Comparison of ENCODE assay signal across 8 mouse cellular contexts in the genomic region with DNA sequence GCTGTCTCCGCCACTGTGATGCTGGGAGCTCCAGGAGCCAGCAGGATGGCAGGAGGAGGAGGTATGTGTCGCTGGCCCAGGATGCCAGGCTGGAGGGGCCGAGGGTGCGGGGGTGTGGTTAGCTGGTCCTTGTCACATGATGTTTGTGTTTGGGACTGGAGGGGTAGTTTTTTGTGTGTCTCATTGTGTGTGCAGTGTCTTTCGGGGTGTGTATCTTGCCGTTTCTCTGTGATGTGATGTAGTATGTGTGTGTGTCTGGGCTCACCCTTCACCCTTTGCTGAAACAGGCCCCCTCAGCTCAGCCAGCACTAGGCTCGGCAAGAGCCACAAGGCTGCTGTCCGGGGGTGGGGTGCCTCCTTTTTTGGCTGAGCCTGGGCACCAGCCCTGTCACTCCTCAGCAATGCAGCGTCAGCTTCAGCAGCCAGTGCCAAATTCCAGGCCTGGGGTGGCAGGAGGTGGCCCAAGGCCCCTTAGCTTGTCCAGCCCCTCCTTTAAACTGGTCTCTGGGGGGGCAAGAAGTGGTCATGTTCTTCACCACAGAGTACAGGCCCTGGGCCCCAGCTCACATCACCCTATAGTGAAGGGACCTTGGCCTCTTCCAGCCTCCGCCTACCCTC. TPM values are rescaled to one million over a fixed set of nuclear protein-coding genes. Genes with fewer than 3 reads are reported as not detected.
A peak's percentile ranks its signal among the peaks of the same experiment; 100 is the strongest.
DNase-seq lines count a peak whose midpoint lies in the region; ATAC-seq and TF ChIP-seq lines count a peak whose summit lies in the region.

No protein-coding gene starts in this region.

- DNase-seq in kidney, adult 2 months, result no peak
- no peak for DNase-seq in kidney, adult 18-20 months
- peak; percentile 44 for DNase-seq in MN1 (ENCODE audit: low spot score)
- peak; percentile 60 for DNase-seq in heart, postnatal 25 days (ENCODE audit: low spot score)
- peak; percentile 56 for DNase-seq in lung, embryonic 14.5 days

- intact Hi-C loops in heart, postnatal 25 days (cut with DNase I), result no loop called here

- no peaks in the 10 kb centered on the region for H3K27me3 ChIP-seq in kidney, adult 2 months (replicated peaks; ENCODE audit: control insufficient read depth, insufficient read depth, low read length)
- no peaks in the 10 kb centered on the region for H3K27me3 ChIP-seq in embryonic facial prominence, embryonic 12.5 days
- H3K27me3 ChIP-seq in lung, embryonic 14.5 days (ENCODE audit: insufficient read depth, low read length), result no peaks in the 10 kb centered on the region
- H3K27me3 ChIP-seq in stomach, embryonic 16.5 days (ENCODE audit: control insufficient read depth, insufficient read depth, low read length), result no peaks in the 10 kb centered on the region

- ATAC-seq in embryonic facial prominence, embryonic 12.5 days (ENCODE audit: insufficient number of reproducible peaks, insufficient read depth, low FRiP score, low TSS enrichment), result no peak
- peak; percentile 43 for ATAC-seq in lung, embryonic 14.5 days (ENCODE audit: insufficient read depth)
- peak; percentile 8; the same call in 1 of the 2 replicates for ATAC-seq in stomach, embryonic 16.5 days (ENCODE audit: insufficient read depth, low FRiP score)
- no peak for ATAC-seq in granulocyte monocyte progenitor cell, adult 5-6 weeks (replicated peaks; ENCODE audit: poor library complexity, severe bottlenecking)

- no peak for TF ChIP-seq CTCF in kidney, adult 2 months (conservative IDR thresholded peaks at IDR 0.05; ENCODE audit: insufficient read depth, insufficient read length, low read depth, low read length)
- TF ChIP-seq CTCF in lung, embryonic 14.5 days (IDR thresholded peaks at IDR 0.05; ENCODE audit: low read depth), result no peak

- TF ChIP-seq POLR2A in kidney, adult 2 months (IDR thresholded peaks at IDR 0.05; ENCODE audit: low read depth, low read length), result no peak

- peak overlapping the region; percentile 54 for H3K4me3 ChIP-seq in kidney, adult 2 months (ENCODE audit: insufficient read depth, low read depth, low read length)
- peak overlapping the region; percentile 45 for H3K4me3 ChIP-seq in embryonic facial prominence, embryonic 12.5 days
- H3K4me3 ChIP-seq in lung, embryonic 14.5 days (ENCODE audit: low read depth, low read length), result peak overlapping the region; percentile 34
- peak overlapping the region; percentile 49 for H3K4me3 ChIP-seq in stomach, embryonic 16.5 days (replicated peaks; ENCODE audit: low read length)

- H3K4me1 ChIP-seq in kidney, adult 2 months (ENCODE audit: control insufficient read depth, insufficient read depth, low read length), result peaks cover 10% of the 10 kb centered on the region
- peaks cover 32% of the 10 kb centered on the region for H3K4me1 ChIP-seq in embryonic facial prominence, embryonic 12.5 days
- H3K4me1 ChIP-seq in lung, embryonic 14.5 days (ENCODE audit: insufficient read depth), result peaks cover 16% of the 10 kb centered on the region
- H3K4me1 ChIP-seq in stomach, embryonic 16.5 days (ENCODE audit: control insufficient read depth, insufficient read depth, low read length), result peaks cover 38% of the 10 kb centered on the region

- no peaks in the 10 kb centered on the region for H3K36me3 ChIP-seq in kidney, adult 2 months (ENCODE audit: control insufficient read depth, insufficient read depth, low read length)
- H3K36me3 ChIP-seq in embryonic facial prominence, embryonic 12.5 days, result peaks cover 77% of the 10 kb centered on the region
- H3K36me3 ChIP-seq in lung, embryonic 14.5 days (ENCODE audit: insufficient read depth), result peaks cover 87% of the 10 kb centered on the region
- H3K36me3 ChIP-seq in stomach, embryonic 16.5 days (ENCODE audit: control insufficient read depth, insufficient read depth, low read length), result 0 out of 2 replicates have a peak, but pooled peaks cover 14% of the 10 kb centered on the region

- H3K9ac ChIP-seq in embryonic facial prominence, embryonic 12.5 days, result peak overlapping the region; percentile 51
- H3K9ac ChIP-seq in lung, embryonic 14.5 days, result peak overlapping the region; percentile 38; the same call in 1 of the 2 replicates
- peak overlapping the region; percentile 74 for H3K9ac ChIP-seq in stomach, embryonic 16.5 days (ENCODE audit: low read length)

- peak overlapping the region; percentile 80 for H3K27ac ChIP-seq in kidney, adult 2 months (ENCODE audit: insufficient read depth, low read depth, low read length)
- peak overlapping the region; percentile 81 for H3K27ac ChIP-seq in embryonic facial prominence, embryonic 12.5 days
- peak overlapping the region; percentile 85 for H3K27ac ChIP-seq in lung, embryonic 14.5 days (ENCODE audit: low read depth)
- H3K27ac ChIP-seq in stomach, embryonic 16.5 days (ENCODE audit: low read length), result peak overlapping the region; percentile 79

- 43% methylated on average over 10 of the region's 10 CpGs for WGBS in kidney, adult 2 months
- 28% methylated on average over 10 of the region's 10 CpGs for WGBS in embryonic facial prominence, embryonic 12.5 days
- 20% methylated on average over 10 of the region's 10 CpGs for WGBS in lung, embryonic 14.5 days
- WGBS in stomach, embryonic 16.5 days, result 25% methylated on average over 10 of the region's 10 CpGs

- H3K4me2 ChIP-seq in embryonic facial prominence, embryonic 12.5 days (replicated peaks), result peak overlapping the region; percentile 56
- peak overlapping the region; percentile 67 for H3K4me2 ChIP-seq in lung, embryonic 14.5 days
- peak overlapping the region; percentile 61 for H3K4me2 ChIP-seq in stomach, embryonic 16.5 days (ENCODE audit: low read depth, low read length)

- no peaks in the 10 kb centered on the region for H3K9me3 ChIP-seq in embryonic facial prominence, embryonic 12.5 days
- H3K9me3 ChIP-seq in lung, embryonic 14.5 days (ENCODE audit: low read depth, low read length), result no peaks in the 10 kb centered on the region
- H3K9me3 ChIP-seq in stomach, embryonic 16.5 days (replicated peaks; ENCODE audit: control insufficient read depth, low read length), result no peaks in the 10 kb centered on the region

RNA-seq across cellular contexts. Expression of a gene that starts 35.1 kb away (rescaled TPM):
- polyA plus RNA-seq in kidney, adult 2 months (2012; rRNA removed), result 14.9 and 17.1 TPM in 2 replicates
- 8.5 and 10.1 TPM in 2 replicates for polyA plus RNA-seq in embryonic facial prominence, embryonic 12.5 days (2016; fragmentation: Nextera tagmentation; extraction: Ambion mirVana)
- 10 to 100 TPM; 14.8 to 19.4 TPM for total RNA-seq in heart, postnatal 25 days (2021)
- polyA plus RNA-seq in lung, embryonic 14.5 days (2014; fragmentation: Nextera tagmentation; extraction: Ambion mirVana), result 7.0 and 7.9 TPM in 2 replicates
- polyA plus RNA-seq in stomach, embryonic 16.5 days (2015; fragmentation: Nextera tagmentation; extraction: Ambion mirVana), result 4.4 and 4.8 TPM in 2 replicates
- total RNA-seq in granulocyte monocyte progenitor cell, adult 5-6 weeks (2014; fragmentation: Nextera tagmentation), result 9.7 and 13.0 TPM in 2 replicates
- total RNA-seq in granulocyte monocyte progenitor cell, adult 5-6 weeks (2017), result 3.4 and 4.0 TPM in 2 replicates

RNA-seq across cellular contexts. Expression of a gene that starts 49.7 kb away (rescaled TPM):
- polyA plus RNA-seq in kidney, adult 2 months (2012; rRNA removed), result not detected in 2 replicates
- polyA plus RNA-seq in embryonic facial prominence, embryonic 12.5 days (2016; fragmentation: Nextera tagmentation; extraction: Ambion mirVana), result 1.1 and 1.4 TPM in 2 replicates
- not detected for total RNA-seq in heart, postnatal 25 days (2021)
- polyA plus RNA-seq in lung, embryonic 14.5 days (2014; fragmentation: Nextera tagmentation; extraction: Ambion mirVana), result 0.13 and 0.23 TPM in 2 replicates
- 0.80 and 0.90 TPM in 2 replicates for polyA plus RNA-seq in stomach, embryonic 16.5 days (2015; fragmentation: Nextera tagmentation; extraction: Ambion mirVana)
- not detected in 2 replicates for total RNA-seq in granulocyte monocyte progenitor cell, adult 5-6 weeks (2014; fragmentation: Nextera tagmentation)
- total RNA-seq in granulocyte monocyte progenitor cell, adult 5-6 weeks (2017), result 0.22 TPM in 1 of 2 replicates, not detected in the other

Comparison
In these comparisons a context has a peak if more than half of its experiments do, and no peak if none do; other contexts are left out.
1. DNase-seq: peak in MN1 (single experiment), heart, postnatal 25 days (single experiment) and lung, embryonic 14.5 days (single experiment); none in kidney, adult 2 months (single experiment) and kidney, adult 18-20 months (single experiment).
2. ATAC-seq: peak in lung, embryonic 14.5 days (single experiment) and stomach, embryonic 16.5 days (single experiment); none in embryonic facial prominence, embryonic 12.5 days (single experiment) and granulocyte monocyte progenitor cell, adult 5-6 weeks (single experiment).
3. Peak in every context shown above with its lines, with median percentiles within 50 percentile points of each other: H3K27ac ChIP-seq, H3K4me3 ChIP-seq, H3K4me2 ChIP-seq and H3K9ac ChIP-seq.